Mouse (Mus musculus): ENCODE measurements around the gene Cdc6.

Cdc6 gene

DNA sequence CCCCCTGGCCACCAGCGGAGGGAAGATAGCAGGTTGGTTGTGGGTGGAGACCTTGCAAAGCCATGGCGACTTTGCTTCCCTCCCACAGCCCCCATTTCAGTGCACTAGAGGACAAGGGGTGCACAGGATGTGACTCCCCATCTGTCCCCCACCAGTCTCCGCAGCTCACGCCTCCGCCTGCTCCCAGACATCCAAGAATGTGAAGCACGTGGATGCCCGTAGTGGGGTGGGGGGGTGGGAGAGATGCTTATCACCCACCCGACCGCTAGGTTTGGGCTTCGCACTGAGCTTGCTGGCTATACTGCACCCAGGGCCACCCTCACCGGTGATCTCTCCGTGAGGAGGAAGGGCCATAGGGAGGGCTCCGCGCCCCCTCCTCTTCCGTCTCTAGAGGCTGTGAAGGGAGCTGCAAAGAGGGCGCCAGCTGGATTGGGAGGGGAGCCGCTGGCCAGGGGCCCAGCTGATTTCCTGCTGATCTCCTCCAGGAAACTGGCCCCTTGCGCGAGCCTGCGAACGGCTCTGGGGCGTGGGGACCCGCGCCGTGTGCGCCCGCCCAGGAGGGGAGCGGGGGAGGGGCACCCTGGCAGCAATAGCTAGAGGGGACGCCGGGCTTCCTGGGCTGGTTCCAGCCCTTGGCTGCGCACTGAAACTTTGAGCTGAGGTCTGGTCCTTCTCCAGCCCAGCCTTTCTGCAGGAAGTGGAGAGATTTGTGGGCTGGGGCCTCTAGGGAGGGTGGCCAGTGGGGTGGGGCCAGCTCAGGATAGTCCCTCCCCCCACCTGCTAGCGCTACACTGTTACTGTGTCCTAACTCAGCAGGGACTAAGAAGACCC is 55.8 kb downstream of the Cdc6 start:
- DNase-seq = peak; percentile 86

DNA sequence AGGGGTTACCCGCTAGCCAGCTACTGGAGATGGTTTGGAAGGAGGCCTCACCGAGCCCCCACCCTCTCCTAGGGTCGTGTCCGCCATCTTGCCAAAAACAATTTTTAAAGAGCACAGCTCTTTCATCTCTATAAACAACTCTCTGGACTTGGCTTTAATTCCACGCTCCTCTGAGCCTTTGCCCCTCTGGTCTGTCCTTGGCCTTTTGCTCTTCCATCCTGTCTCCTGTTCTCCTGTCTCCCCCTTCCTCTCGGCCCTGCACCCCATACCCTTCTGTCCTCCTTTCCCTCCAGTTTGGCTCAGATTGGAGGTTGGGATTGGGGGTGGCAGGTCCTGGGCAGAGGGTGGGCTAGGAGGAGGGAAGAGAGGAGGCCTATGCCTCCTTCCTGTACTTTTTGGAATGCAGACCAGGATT is 56.6 kb downstream of the Cdc6 start:
- DNase-seq = no peak

DNA sequence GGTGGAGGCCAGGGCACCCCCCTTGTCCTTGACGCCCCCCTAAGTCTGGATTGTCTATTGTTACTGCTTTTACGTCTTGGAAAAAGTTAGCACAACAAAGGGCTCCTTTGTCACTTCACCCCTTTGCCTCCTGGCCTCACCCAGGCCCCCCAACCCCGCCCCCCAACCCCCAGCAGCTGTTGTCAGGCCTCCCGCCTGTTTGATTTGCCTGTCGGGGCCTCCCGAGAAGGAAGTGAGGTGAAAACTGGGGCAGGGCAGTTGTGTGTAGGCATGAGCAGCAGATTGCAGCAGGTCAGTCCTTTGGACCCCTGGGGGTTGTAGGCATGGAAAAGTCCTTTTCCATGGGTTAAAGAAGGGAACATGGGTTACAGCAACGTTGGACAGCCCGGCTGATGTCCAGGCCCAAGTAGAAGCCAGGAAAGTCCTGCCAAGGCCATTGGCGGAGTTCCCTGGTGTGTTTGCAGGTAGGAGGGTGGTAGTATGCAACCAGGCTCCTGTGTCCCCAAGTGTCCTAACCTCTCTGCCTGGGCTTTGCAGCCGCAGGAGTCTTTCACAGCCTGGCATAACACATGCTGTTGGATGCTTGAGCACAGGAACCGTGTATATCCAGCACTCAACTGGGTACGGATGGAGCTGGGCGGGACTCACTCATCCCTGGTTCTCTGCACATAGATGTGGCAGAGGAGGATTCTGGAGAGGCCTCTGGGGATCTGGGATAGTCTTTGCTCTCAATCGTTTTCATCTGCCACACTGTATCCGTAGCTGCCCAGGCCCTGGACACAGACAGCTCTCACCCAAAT is 57.2 kb downstream of the Cdc6 start:
- peak; percentile 81 for DNase-seq

DNA sequence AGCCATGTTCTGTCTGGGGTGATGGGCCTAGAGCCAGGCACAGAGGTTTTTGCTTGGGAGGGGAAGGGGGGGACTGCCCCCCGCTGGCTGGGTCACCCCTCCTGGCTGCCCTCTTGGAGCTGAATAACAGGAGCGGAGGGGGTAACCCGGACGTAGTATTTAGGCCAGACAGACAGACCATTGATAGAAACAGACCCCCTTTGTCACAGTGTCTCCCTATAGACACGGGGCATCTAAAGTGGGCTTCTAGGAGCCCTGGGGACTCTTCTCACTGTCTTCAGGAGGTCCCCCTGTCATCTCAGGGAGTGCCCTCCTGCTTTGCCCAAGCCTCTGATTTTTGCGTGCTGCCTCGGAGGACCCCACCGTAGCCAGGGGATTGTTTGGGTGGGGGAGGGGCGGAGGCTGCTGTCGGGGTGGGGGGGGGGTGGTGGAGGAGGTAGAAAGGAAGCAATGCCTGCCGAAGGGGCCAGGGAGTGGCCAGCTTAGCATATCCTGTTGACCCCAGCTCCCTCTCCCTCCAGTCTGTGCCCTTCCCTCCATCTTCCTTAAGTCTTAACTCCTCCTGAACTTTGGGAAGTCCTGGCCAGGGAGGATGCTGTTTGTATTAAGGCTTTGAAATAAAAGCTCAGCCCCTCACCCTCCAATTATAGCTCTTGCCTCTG is 57.9 kb downstream of the Cdc6 start:
- DNase-seq = peak; percentile 43

DNA sequence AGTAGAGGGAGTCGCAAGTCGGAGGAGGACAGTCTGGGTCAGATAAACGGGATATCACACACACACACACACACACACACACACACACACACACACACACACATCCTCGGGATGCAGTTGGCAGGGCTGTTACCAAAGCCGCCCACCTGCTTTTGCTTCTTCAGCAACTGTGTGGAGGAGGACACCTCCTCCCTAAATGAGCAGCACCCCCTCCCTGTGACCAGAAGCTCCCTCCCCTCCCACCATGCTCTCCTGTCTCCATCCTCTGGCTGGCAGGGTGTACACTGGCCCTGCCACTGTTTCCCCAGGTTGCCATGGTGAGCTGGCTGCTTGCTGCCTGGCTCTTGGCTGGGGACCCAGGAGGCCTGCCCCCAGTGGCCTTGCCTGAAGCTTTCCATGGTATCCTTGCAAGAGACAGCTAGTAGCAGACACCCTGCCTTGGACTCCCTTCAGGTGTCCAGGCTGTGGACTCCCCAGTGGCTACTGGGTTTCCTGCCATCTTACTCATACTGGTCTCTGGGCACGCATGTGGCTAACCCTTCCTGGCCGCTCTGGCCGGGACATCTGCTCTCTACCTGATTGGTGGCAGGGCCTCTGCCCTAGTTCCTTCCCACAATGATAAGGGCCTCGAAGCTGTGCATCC is 59.0 kb downstream of the Cdc6 start:
- DNase-seq = peak; percentile 49

DNA sequence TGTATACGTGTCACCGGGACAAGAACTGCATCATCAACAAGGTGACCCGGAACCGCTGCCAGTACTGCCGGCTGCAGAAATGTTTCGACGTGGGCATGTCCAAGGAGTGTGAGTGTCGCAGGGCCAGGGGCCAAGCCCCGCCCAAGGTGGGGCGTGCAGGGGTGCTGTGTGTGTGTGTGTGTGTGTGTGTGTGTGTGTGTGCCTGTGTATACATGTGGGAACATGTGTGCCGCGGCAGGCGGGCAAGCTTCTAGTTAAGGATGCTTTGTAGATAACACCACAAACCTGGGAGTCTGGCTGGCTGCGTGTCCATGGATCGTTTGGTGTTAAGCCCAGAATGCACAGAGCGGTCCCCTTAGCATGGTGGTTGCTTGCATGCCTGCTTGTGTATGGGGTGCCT is 60.5 kb downstream of the Cdc6 start:
- DNase-seq = no peak

DNA sequence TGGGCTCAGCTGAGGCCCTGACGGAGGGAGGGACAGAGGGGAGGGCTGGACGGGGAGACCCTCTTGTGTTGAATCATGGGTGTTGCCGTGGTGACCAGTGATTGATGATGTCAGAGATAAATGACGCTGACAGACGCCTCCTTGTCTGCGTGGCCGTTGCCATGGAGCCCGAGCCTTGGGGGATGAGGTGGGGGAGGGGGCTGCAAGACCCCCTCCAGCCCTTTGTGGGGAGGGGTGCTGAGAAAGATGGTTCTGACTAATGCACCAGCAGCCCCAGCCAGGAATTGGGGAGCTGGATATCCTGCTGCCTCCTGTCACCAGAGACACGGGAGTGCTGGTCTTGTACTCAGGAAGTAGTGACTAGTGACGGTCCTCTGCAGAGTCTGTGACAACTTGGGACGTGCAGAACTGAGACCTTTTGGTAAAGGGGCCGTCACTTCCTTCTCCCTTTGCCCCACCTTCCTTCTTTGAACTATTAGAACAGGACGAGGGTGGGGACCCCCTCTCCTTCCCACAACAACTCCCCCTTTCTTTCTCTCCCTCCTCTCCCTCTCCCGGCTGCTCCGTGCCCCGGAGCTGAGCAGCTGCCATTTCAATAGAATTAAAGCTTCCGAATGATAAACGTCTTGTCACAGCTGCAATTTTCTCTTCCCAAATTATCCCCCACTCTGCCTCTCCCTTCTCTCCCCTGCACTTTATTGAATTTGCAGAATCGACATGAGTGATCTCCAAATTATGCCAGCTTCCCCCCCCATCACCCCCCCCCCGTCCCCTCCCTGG is 61.3 kb downstream of the Cdc6 start:
- DNase-seq = peak; percentile 32

DNA sequence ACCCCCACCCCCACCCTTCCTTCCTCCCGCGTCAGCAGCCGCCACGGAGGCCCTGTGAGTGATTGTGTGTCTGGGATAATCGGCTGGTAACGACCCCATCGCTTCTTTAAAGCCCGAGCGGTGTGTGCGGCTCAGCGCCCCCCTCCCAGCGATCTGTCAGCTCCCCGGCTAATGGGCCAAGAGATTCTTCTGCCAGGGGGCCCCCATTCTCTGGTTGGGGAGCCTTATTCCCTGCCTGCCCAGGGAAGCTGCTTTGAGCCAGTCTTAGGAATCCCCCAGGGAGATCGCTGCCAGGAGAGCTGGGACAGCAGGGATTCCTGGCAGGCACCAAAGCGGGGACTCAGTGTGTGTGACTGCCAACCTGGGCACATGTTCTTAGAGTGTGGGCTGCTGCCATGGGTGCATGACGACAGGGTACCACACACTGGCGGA is 61.9 kb downstream of the Cdc6 start:
- no peak for DNase-seq

DNA sequence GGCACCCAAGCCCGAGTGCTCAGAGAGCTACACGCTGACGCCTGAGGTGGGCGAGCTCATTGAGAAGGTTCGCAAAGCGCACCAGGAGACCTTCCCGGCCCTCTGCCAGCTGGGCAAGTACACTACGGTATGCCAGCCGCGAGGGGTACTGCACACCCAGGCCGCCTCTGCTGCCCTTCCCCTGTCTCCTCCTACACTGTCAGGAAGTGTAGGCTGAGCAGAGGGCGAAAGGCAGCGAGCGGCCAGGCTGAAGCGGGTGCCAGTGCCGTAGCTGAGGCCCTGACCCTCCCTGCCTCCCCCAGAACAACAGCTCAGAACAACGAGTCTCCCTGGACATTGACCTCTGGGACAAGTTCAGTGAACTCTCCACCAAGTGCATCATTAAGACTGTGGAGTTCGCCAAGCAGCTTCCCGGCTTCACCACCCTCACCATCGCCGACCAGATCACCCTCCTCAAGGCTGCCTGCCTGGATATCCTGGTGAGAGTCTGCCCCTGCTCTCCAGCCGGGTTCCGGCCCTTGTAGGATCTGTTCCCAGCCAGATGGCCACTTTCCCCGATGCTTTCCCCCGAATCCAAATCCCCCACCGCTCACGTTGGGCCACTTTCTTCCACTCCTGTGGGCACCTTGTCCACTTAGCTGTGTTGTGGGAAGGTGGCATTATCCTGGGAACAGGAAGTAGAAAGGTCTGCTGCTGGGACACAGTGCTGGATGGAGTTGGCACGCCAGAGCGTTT is 62.8 kb downstream of the Cdc6 start:
- peak; percentile 25 for DNase-seq

DNA sequence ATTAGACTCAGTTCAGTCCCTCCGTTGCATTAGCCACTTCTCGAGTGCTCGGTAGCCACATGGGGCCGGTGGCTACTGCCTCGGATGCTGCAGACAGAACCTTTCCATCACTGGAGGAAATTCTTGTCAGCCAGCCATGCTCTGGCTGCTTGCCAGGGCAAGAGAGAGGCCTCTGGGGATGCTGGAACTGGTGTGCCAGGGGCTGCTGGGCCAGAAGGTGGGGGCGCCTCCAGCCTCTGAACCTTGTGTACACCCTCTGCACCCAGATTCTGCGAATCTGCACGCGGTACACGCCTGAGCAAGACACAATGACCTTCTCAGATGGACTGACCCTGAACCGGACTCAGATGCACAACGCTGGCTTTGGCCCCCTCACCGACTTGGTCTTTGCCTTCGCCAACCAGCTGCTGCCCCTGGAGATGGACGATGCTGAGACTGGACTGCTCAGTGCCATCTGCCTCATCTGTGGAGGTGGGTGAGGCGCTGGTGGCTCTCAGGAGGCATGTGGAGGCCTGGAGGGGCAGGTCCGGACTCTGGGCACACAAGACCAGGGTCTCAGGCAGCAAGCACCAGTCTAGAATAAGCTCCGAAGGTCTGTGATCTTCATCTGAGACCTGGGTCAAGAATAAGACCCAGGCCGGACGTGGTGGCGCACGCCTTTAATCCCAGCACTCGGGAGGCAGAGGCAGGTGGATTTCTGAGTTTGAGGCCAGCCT is 63.9 kb downstream of the Cdc6 start:
- DNase-seq = no peak

DNA sequence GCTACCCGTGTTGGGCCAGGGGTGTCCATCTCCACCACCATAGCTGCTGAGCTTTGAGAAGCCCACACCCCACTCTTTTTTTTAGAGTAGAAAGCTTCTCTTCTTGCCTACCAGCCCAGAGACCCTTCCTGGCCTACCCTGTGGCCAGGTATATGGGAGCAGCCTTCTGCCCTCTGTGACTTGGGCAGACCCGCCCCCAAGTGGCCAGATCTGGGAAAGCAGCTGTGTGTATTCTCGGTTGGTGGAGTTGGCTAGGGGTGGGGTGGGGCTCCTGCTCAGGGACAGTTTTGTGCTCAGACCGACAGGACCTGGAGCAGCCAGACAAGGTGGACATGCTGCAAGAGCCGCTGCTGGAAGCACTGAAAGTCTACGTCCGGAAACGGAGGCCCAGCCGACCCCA is 64.6 kb downstream of the Cdc6 start:
- DNase-seq = peak; percentile 92

DNA sequence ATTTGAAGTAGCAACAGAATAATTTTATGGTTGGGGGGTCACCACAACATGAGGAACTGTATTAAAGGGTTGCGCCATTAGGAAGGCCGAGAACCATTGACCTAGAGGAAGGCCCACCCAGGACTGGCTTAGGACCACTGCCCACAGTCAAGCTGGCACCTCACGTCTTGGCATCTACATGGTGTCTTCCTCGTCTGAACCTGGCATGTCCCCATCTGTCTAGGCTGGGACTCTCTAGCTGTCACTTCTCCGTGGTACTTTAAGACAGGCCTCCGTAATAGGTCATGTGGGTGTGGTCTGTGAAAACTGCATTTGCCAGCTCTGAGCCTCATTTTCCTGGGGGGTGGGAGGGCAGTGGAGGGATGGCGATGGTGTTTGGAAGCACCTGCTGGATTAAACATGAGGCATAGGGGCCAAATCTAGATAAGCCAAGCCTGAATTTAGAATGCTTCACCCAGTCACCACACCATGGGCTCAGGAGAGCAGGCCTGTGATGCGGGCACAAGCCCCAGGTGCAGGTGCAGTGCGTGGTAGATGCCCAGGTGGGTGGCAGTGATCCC is 65.3 kb downstream of the Cdc6 start:
- no peak for DNase-seq

Measured in thymus, postnatal 14 days (tissue).